Mouse (Mus musculus) stomach, embryonic 15.5 days (tissue): Measurements from ENCODE around the gene Fem1a. TPM values are rescaled to one million over a fixed set of nuclear protein-coding genes. Genes with fewer than 3 reads are reported as not detected.

Source experiments
- ATAC-seq: fragments of 200-750 bp; cut with Nextera tagmentation; 2 replicates; pipeline ENCODE4 v1.8.0; 2017; ENCODE audit warnings: low read depth, moderate number of reproducible peaks, moderate TSS enrichment; ENCODE audit not compliant: insufficient read depth, low FRiP score
- H3K27ac ChIP-seq: fragments of 300-500 bp; sonication (generic); 2 replicates; pipeline ENCODE4 v1.5.1; 2015; ENCODE audit warnings: mild to moderate bottlenecking, inconsistent platforms
- H3K27me3 ChIP-seq: fragments of 300-500 bp; sonication (generic); replicated peaks from 2 replicates; pipeline ENCODE4 v1.6.1; 2015; ENCODE audit warnings: inconsistent platforms
- H3K36me3 ChIP-seq: fragments of 300-500 bp; sonication (generic); 2 replicates; pipeline ENCODE4 v1.6.1; 2015; ENCODE audit warnings: inconsistent platforms
- H3K4me1 ChIP-seq: fragments of 300-500 bp; sonication (generic); 2 replicates; pipeline ENCODE4 v1.6.1; 2015; ENCODE audit warnings: inconsistent platforms
- H3K4me2 ChIP-seq: fragments of 300-500 bp; sonication (generic); 2 replicates; pipeline ENCODE4 v1.6.1; 2015; ENCODE audit warnings: mild to moderate bottlenecking, inconsistent platforms
- H3K4me3 ChIP-seq: fragments of 300-500 bp; sonication (generic); replicated peaks from 2 replicates; pipeline ENCODE4 v1.5.1; 2015; ENCODE audit warnings: inconsistent platforms
- H3K9ac ChIP-seq: fragments of 300-500 bp; sonication (generic); 2 replicates; pipeline ENCODE4 v1.6.1; 2015; ENCODE audit warnings: inconsistent platforms
- H3K9me3 ChIP-seq: fragments of 300-500 bp; sonication (generic); 2 replicates; pipeline ENCODE4 v1.6.1; 2016; ENCODE audit warnings: inconsistent platforms
- WGBS: fragments of 180-500 bp; shearing (Covaris S2); methylation state at CpG from one replicate; pipeline ENCODE4 v1.1.7; 2015; 5-methylcytosine and 5-hydroxymethylcytosine counted together
- polyA plus RNA-seq: library from polyadenylated mRNA; unstranded; fragments of >200 nt; fragmentation: Nextera tagmentation; extraction: Ambion mirVana; gene quantifications from 2 replicates; pipeline ENCODE4 v1.2.1, GENCODE M21; 2015

The Fem1a gene
- polyA plus RNA-seq, 1 experiment from 2014 or later: 12.7 TPM

GRCm38 (mm10) chr17:56271609-56272253 lies 15.1 kb downstream of the Fem1a start:
- WGBS: 81% methylated on average over 12 of the region's 12 CpGs
- no peak overlapping the region for H3K9ac ChIP-seq

GRCm38 (mm10) chr17:56272644-56273043 lies 16.0 kb downstream of the Fem1a start:
- WGBS: 65% methylated on average over 3 of the region's 3 CpGs
- Histone ChIP-seq H3K4me1 (peaks cover 24% of the 10 kb centered on the region; the same call in 1 of the 2 replicates), H3K4me2 (no peak overlapping the region), H3K4me3 (no peak overlapping the region), H3K27ac (peak overlapping the region; percentile 35; the same call in 1 of the 2 replicates), H3K36me3 (peaks cover 17% of the 10 kb centered on the region), H3K9me3 (no peaks in the 10 kb centered on the region), H3K9ac (no peak overlapping the region), H3K27me3 (no peaks in the 10 kb centered on the region)
- ATAC-seq: no peak

More at GRCm38 (mm10) chr17:56271609-56272253, 15.1 kb downstream of the Fem1a start:
- H3K4me3 ChIP-seq: no peak overlapping the region
- no peak overlapping the region for H3K27ac ChIP-seq
- peaks cover 24% of the 10 kb centered on the region; the same call in 1 of the 2 replicates for H3K4me1 ChIP-seq
- H3K4me2 ChIP-seq: no peak overlapping the region
- ATAC-seq: no peak
- H3K27me3 ChIP-seq: no peaks in the 10 kb centered on the region
- H3K36me3 ChIP-seq: peaks cover 17% of the 10 kb centered on the region
- no peaks in the 10 kb centered on the region for H3K9me3 ChIP-seq

GRCm38 (mm10) chr17:56273482-56273881 lies 16.9 kb downstream of the Fem1a start:
- no peaks in the 10 kb centered on the region for H3K9me3 ChIP-seq
- H3K4me2 ChIP-seq: no peak overlapping the region
- H3K9ac ChIP-seq: no peak overlapping the region
- peak overlapping the region; percentile 35; the same call in 1 of the 2 replicates for H3K27ac ChIP-seq
- no peak for ATAC-seq
- peaks cover 17% of the 10 kb centered on the region for H3K36me3 ChIP-seq
- H3K27me3 ChIP-seq: no peaks in the 10 kb centered on the region
- H3K4me3 ChIP-seq: no peak overlapping the region
- WGBS: 89% methylated on average over 7 of the region's 7 CpGs
- peaks cover 24% of the 10 kb centered on the region; the same call in 1 of the 2 replicates for H3K4me1 ChIP-seq

GRCm38 (mm10) chr17:56273986-56274385 lies 17.4 kb downstream of the Fem1a start:
- no peak for ATAC-seq
- Histone ChIP-seq H3K4me2 (no peak overlapping the region), H3K9me3 (no peaks in the 10 kb centered on the region), H3K27me3 (no peaks in the 10 kb centered on the region), H3K9ac (no peak overlapping the region), H3K27ac (no peak overlapping the region), H3K4me3 (no peak overlapping the region), H3K4me1 (peaks cover 22% of the 10 kb centered on the region; the same call in 1 of the 2 replicates), H3K36me3 (peaks cover 17% of the 10 kb centered on the region)
- 87% methylated on average over 5 of the region's 5 CpGs for WGBS

- peak overlapping the region; percentile 69 for H3K9ac ChIP-seq
- H3K4me2 ChIP-seq: peak overlapping the region; percentile 76
- peak overlapping the region; percentile 89 for H3K27ac ChIP-seq
- H3K36me3 ChIP-seq: peaks cover 14% of the 10 kb centered on the region
- H3K4me1 ChIP-seq: peaks cover 18% of the 10 kb centered on the region; the same call in 1 of the 2 replicates
- H3K4me3 ChIP-seq: peak overlapping the region; percentile 69
- H3K27me3 ChIP-seq: no peaks in the 10 kb centered on the region
- 19% methylated on average over 5 of the region's 5 CpGs for WGBS
- H3K9me3 ChIP-seq: no peaks in the 10 kb centered on the region
- peak; percentile 34; the same call in 1 of the 2 replicates for ATAC-seq
Measured at GRCm38 (mm10) chr17:56275842-56276480, 19.4 kb downstream of the Fem1a start.

- Histone ChIP-seq H3K9me3 (no peaks in the 10 kb centered on the region), H3K4me2 (peak within 1 kb of the TSS; percentile 76), H3K9ac (peak within 1 kb of the TSS; percentile 69), H3K4me1 (peaks cover 19% of the 10 kb centered on the region; the same call in 1 of the 2 replicates), H3K36me3 (peaks cover 15% of the 10 kb centered on the region), H3K4me3 (peak within 1 kb of the TSS; percentile 69), H3K27me3 (no peaks in the 10 kb centered on the region), H3K27ac (peak within 1 kb of the TSS; percentile 89)
- 2% methylated on average over 14 of the region's 21 CpGs for WGBS
- peak; percentile 94 for ATAC-seq
Measured at GRCm38 (mm10) chr17:56276643-56277566, 20.3 kb downstream of the Fem1a start, which contains the start of gene Ticam1. TSS of gene Ticam1 (minus strand) at chr17:56276786.

GRCm38 (mm10) chr17:56277567-56277893 lies 20.9 kb downstream of the Fem1a start:
- Histone ChIP-seq H3K4me3 (no peak overlapping the region), H3K4me1 (peaks cover 19% of the 10 kb centered on the region; the same call in 1 of the 2 replicates), H3K27me3 (no peaks in the 10 kb centered on the region), H3K27ac (peak overlapping the region; percentile 89), H3K4me2 (peak overlapping the region; percentile 76), H3K36me3 (peaks cover 15% of the 10 kb centered on the region), H3K9ac (no peak overlapping the region), H3K9me3 (no peaks in the 10 kb centered on the region)
- ATAC-seq: no peak
- WGBS: 32% methylated on average over 2 of the region's 2 CpGs

- H3K27ac ChIP-seq: peak overlapping the region; percentile 50; the same call in 1 of the 2 replicates
- no peak for ATAC-seq
- H3K4me3 ChIP-seq: no peak overlapping the region
- 88% methylated on average over 5 of the region's 5 CpGs for WGBS
- peaks cover 15% of the 10 kb centered on the region for H3K36me3 ChIP-seq
- H3K4me1 ChIP-seq: peaks cover 13% of the 10 kb centered on the region; the same call in 1 of the 2 replicates
- no peak overlapping the region for H3K4me2 ChIP-seq
- no peaks in the 10 kb centered on the region for H3K27me3 ChIP-seq
- H3K9me3 ChIP-seq: no peaks in the 10 kb centered on the region
- no peak overlapping the region for H3K9ac ChIP-seq
Measured at GRCm38 (mm10) chr17:56278340-56278739, 21.7 kb downstream of the Fem1a start.

GRCm38 (mm10) chr17:56279481-56280155 lies 23.0 kb downstream of the Fem1a start:
- H3K4me3 ChIP-seq: no peak overlapping the region
- no peak overlapping the region for H3K9ac ChIP-seq
- H3K9me3 ChIP-seq: no peaks in the 10 kb centered on the region
- ATAC-seq: no peak
- peaks cover 23% of the 10 kb centered on the region for H3K36me3 ChIP-seq
- WGBS: 87% methylated on average over 12 of the region's 12 CpGs
- 0 out of 2 replicates have a peak, but pooled peaks cover 4% of the 10 kb centered on the region for H3K4me1 ChIP-seq
- no peak overlapping the region for H3K4me2 ChIP-seq
- H3K27ac ChIP-seq: 0 out of 2 replicates have a peak overlapping the region, but pooled peaks have one; percentile 27
- no peaks in the 10 kb centered on the region for H3K27me3 ChIP-seq

GRCm38 (mm10) chr17:56281193-56281592 lies 24.6 kb downstream of the Fem1a start:
- 85% methylated on average over 12 of the region's 12 CpGs for WGBS
- peaks cover 39% of the 10 kb centered on the region for H3K36me3 ChIP-seq
- no peak overlapping the region for H3K4me2 ChIP-seq
- no peak overlapping the region for H3K4me3 ChIP-seq
- no peak for ATAC-seq
- H3K27ac ChIP-seq: no peak overlapping the region
- no peaks in the 10 kb centered on the region for H3K27me3 ChIP-seq
- no peak overlapping the region for H3K9ac ChIP-seq
- H3K4me1 ChIP-seq: 0 out of 2 replicates have a peak, but pooled peaks cover 4% of the 10 kb centered on the region
- no peaks in the 10 kb centered on the region for H3K9me3 ChIP-seq

- H3K9ac ChIP-seq: no peak overlapping the region
- H3K4me3 ChIP-seq: no peak overlapping the region
- peaks cover 11% of the 10 kb centered on the region for H3K4me1 ChIP-seq
- 85% methylated on average over 4 of the region's 4 CpGs for WGBS
- no peak for ATAC-seq
- H3K27ac ChIP-seq: no peak overlapping the region
- no peaks in the 10 kb centered on the region for H3K27me3 ChIP-seq
- no peaks in the 10 kb centered on the region for H3K9me3 ChIP-seq
- no peak overlapping the region for H3K4me2 ChIP-seq
- H3K36me3 ChIP-seq: peaks cover 47% of the 10 kb centered on the region
Measured at GRCm38 (mm10) chr17:56282802-56283201, 26.2 kb downstream of the Fem1a start.
